Mouse (Mus musculus): Measurements from ENCODE around the gene Gmppa. TPM values are rescaled to one million over a fixed set of nuclear protein-coding genes. Genes with fewer than 3 reads are reported as not detected.

The Gmppa gene
- polyA plus RNA-seq, 1 experiment: not detected

DNA sequence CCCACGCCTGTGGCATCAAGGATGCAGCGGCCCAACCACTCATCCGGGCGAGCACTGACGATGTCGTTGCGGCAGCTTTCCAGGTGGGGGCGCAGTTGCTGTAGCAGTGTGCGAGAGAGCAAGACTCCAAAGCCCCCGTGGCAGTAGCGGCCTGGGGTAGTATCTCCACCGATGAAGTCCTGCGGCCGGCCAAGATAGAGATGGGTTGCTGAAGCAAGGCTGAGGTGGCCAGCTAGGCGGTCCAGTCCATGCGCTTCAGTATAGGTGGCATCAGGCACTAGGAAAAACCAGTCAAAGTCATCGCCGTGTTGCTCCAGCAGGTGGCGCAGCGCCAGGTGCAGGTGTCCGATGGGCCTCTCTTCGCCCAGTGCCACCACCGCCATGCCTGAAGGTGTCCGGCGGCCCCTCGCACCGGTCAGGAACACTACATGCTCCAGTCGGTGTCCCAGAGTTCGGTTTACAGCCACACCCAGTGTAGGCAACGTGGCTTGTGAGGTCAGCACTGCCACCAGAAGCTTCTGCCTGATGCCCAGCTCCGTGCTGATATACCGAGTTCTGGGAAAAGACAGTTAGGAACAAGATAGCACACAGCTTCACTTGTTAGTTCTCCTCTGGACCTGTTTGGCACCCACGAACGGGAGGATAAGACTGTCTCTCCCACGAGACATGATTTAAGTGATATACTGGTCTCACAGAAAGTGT, 41.7 kb downstream of the Gmppa start:
- peak overlapping the region; percentile 42 for H3K4me3 ChIP-seq (ENCODE audit: insufficient read depth, low read depth, low read length)
- H3K27ac ChIP-seq (ENCODE audit: insufficient read depth, low read depth, low read length): no peak overlapping the region
- WGBS: 6% methylated on average over 35 of the region's 35 CpGs
- H3K4me1 ChIP-seq (ENCODE audit: control insufficient read depth, insufficient read depth, low read length): peaks cover 29% of the 10 kb centered on the region
- TF ChIP-seq POLR2A (IDR thresholded peaks at IDR 0.05; ENCODE audit: insufficient read depth, low read depth, low read length) (no peak), CTCF (IDR thresholded peaks at IDR 0.05; ENCODE audit: insufficient read depth, low read depth, low read length) (peak; percentile 99)

DNA sequence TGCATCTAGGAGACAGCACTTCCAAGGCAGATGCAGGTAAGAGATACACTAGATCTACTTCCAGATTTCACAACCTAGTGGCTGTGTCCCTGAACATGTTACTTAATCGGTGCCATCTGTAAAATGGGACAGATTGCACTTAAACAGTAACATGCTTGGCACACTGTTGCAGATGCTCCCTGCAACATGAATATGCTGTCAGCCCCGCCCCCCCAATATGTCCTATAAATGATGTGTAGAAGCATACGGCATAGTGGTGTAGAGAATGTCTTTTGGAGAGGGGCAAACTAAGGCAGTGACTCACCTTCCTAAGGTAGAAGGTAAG, 42.2 kb downstream of the Gmppa start:
- H3K27ac ChIP-seq (ENCODE audit: insufficient read depth, low read depth, low read length): no peak overlapping the region
- 35% methylated on average over 3 of the region's 3 CpGs for WGBS
- no peak for TF ChIP-seq POLR2A (IDR thresholded peaks at IDR 0.05; ENCODE audit: insufficient read depth, low read depth, low read length)
- TF ChIP-seq CTCF (IDR thresholded peaks at IDR 0.05; ENCODE audit: insufficient read depth, low read depth, low read length): no peak
- peaks cover 34% of the 10 kb centered on the region for H3K4me1 ChIP-seq (ENCODE audit: control insufficient read depth, insufficient read depth, low read length)
- H3K4me3 ChIP-seq (ENCODE audit: insufficient read depth, low read depth, low read length): no peak overlapping the region; the same call in 1 of the 2 replicates

DNA sequence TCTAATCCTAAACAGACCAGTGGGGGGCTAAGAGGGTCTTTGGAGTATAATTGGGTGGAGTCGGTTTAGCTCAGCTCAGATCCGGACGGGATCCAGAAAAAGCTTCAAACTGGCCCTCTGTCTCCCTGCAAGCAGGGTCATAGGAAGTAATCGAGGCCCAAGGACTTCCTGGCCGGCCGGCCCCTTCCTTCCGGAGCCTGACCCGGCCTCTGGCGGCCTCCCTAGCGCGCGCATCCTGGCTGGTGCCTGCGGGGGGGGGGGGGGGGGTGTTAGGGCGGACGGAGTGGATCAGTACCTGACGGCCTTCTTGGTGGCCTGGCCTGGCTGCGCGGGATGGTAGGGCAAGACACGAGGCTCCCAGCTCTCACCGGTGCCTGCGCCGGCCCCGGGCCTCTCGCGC, 42.8 kb downstream of the Gmppa start:
- TF ChIP-seq POLR2A (IDR thresholded peaks at IDR 0.05; ENCODE audit: insufficient read depth, low read depth, low read length) (no peak), CTCF (IDR thresholded peaks at IDR 0.05; ENCODE audit: insufficient read depth, low read depth, low read length) (no peak)
- WGBS: under 1% methylated on average over 25 of the region's 25 CpGs

DNA sequence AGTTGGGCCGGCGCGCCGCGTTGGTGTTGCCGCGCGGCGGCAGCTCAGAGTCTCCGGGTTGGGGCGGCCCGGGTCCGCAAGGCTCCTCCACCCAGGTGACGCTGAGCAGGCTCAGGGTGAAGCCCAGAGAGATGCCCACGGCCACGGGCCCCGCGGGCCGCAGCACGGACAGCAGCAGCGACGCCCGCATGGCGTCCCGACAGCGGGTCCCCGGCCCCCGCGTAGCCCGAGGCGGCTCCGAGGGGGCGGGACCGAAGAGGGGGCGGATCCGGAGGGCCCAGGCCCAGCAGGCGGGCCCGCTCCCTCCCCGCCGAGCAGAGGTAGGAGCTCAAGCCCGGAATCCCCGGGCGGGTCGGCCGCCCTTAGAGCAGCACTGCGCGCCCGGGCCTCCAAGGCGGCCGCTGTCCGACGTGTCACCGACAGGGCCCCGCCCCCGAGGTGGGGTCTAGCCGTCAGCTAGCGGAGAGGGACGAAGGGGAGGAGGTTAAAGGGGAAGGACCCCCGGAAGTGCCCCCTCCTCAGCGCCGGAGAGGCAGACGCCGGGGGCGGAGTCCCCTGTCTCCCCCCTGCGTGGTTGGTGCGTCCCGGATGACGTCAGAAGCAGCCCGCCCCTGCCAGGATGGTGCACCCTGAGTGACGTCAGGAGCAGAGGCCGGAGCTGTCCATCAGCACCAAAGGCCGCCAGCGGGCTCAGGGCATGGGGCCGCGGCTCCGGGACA, 43.3 kb downstream of the Gmppa start, which contains the start of the genes Chpf and Tmem198:
TSS of gene Chpf (minus strand) at position 392 of the 719 bp plus-strand sequence.
TSS of gene Tmem198 (plus strand) at position 617 of the 719 bp plus-strand sequence.
- Histone ChIP-seq H3K4me1 (ENCODE audit: control insufficient read depth, insufficient read depth, low read length) (peaks cover 33% of the 10 kb centered on the region), H3K4me3 (ENCODE audit: insufficient read depth, low read depth, low read length) (peak within 1 kb of the TSS; percentile 82), H3K27ac (ENCODE audit: insufficient read depth, low read depth, low read length) (peak within 1 kb of the TSS; percentile 76)
- TF ChIP-seq CTCF (IDR thresholded peaks at IDR 0.05; ENCODE audit: insufficient read depth, low read depth, low read length) (no peak), POLR2A (IDR thresholded peaks at IDR 0.05; ENCODE audit: insufficient read depth, low read depth, low read length) (peak; percentile 73)
- under 1% methylated on average over 76 of the region's 76 CpGs for WGBS

More for the DNA sequence above, 42.8 kb downstream of the Gmppa start:
- Histone ChIP-seq H3K4me3 (ENCODE audit: insufficient read depth, low read depth, low read length) (peak overlapping the region; percentile 82), H3K27ac (ENCODE audit: insufficient read depth, low read depth, low read length) (peak overlapping the region; percentile 76; the same call in 1 of the 2 replicates), H3K4me1 (ENCODE audit: control insufficient read depth, insufficient read depth, low read length) (peaks cover 36% of the 10 kb centered on the region)

DNA sequence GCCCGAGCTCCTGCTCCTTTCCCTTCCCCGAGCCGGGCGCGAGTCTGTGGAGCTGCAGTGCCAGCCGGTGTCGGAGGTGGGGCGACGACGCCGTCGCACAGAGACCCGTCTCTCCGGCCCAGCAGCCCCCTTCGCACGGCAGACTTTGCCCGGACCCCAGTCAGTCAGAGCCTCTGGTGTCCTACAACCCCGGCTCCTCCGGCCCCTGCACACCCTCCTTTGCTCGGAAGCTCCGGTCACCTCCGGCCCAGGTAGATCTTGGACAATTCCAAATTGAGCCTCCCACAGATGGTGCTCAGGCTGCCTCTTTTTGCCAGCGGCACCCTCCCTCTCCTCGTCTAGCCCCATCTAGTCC, 43.9 kb downstream of the Gmppa start:
- TF ChIP-seq POLR2A (IDR thresholded peaks at IDR 0.05; ENCODE audit: insufficient read depth, low read depth, low read length): no peak
- no peak for TF ChIP-seq CTCF (IDR thresholded peaks at IDR 0.05; ENCODE audit: insufficient read depth, low read depth, low read length)
- Histone ChIP-seq H3K4me3 (ENCODE audit: insufficient read depth, low read depth, low read length) (peak overlapping the region; percentile 82), H3K4me1 (ENCODE audit: control insufficient read depth, insufficient read depth, low read length) (peaks cover 31% of the 10 kb centered on the region), H3K27ac (ENCODE audit: insufficient read depth, low read depth, low read length) (peak overlapping the region; percentile 76)
- 1% methylated on average over 24 of the region's 24 CpGs for WGBS

DNA sequence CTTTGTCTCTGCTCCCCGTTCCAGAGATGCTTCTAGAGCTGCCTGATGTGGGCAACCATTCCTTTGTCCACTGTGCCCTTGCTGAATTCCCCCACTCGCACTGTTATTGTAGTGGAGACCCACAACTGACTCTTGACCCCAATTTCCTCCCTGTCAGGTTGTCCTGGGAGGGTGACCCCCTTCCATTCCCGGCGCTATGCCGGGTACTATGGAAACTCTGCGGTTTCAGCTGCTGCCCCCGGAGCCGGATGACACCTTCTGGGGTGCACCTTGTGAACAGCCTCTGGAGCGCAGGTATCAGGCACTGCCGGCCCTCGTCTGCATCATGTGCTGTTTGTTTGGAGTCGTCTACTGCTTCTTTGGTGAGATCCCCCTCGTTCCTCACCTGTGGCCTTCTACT, 44.3 kb downstream of the Gmppa start:
- H3K27ac ChIP-seq (ENCODE audit: insufficient read depth, low read depth, low read length): peak overlapping the region; percentile 76
- TF ChIP-seq CTCF (IDR thresholded peaks at IDR 0.05; ENCODE audit: insufficient read depth, low read depth, low read length): no peak
- 9% methylated on average over 13 of the region's 13 CpGs for WGBS
- H3K4me1 ChIP-seq (ENCODE audit: control insufficient read depth, insufficient read depth, low read length): peaks cover 28% of the 10 kb centered on the region
- peak overlapping the region; percentile 82 for H3K4me3 ChIP-seq (ENCODE audit: insufficient read depth, low read depth, low read length)

DNA sequence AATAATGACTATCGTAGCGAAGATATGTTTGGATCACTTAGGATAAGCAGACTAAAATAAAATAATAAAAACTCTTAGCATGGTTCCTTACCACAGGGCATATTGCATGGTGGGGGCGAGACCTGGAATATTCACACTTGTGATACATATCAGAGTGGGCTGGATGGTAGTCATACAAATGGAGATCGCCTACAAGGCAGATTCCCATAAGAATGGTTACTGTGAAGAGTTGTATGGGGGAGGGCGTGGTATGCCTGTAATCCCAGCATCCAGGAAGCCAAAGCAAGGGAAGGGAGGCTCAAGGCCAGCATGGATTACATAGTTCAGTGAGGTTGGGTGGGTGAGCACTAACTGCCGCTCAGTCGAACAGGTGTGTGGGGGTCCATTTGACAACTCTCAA, 45.0 kb downstream of the Gmppa start:
- TF ChIP-seq CTCF (IDR thresholded peaks at IDR 0.05; ENCODE audit: insufficient read depth, low read depth, low read length) (no peak), POLR2A (IDR thresholded peaks at IDR 0.05; ENCODE audit: insufficient read depth, low read depth, low read length) (no peak)
- H3K27ac ChIP-seq (ENCODE audit: insufficient read depth, low read depth, low read length): no peak overlapping the region
- 0 out of 2 replicates have a peak overlapping the region, but pooled peaks have one; percentile 7 for H3K4me3 ChIP-seq (ENCODE audit: insufficient read depth, low read depth, low read length)
- peaks cover 27% of the 10 kb centered on the region for H3K4me1 ChIP-seq (ENCODE audit: control insufficient read depth, insufficient read depth, low read length)
- WGBS: 73% methylated on average over 7 of the region's 7 CpGs

DNA sequence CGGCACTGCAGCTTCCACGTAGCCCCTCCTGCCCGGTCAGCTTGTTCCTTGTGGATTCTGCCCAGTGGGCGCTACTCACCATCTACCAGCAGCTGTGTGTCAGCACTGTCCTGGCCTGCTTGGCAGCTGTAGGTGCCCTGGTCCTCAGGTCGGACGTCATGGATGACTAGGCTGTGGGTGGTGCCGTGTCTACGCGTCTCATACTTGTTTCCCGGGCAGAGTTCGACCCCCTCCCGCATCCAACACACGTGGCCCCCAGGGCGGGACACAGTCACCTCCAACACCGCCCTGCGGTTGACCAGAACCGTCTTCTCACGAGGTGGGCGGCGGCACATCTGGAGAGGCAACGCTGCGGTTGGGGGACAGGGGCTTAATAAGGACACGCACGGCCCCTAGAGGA, 50.8 kb downstream of the Gmppa start:
- 23% methylated on average over 24 of the region's 24 CpGs for WGBS
- Histone ChIP-seq H3K4me3 (ENCODE audit: insufficient read depth, low read depth, low read length) (no peak overlapping the region; the same call in 1 of the 2 replicates), H3K4me1 (ENCODE audit: control insufficient read depth, insufficient read depth, low read length) (peaks cover 30% of the 10 kb centered on the region), H3K27ac (ENCODE audit: insufficient read depth, low read depth, low read length) (no peak overlapping the region)
- TF ChIP-seq POLR2A (IDR thresholded peaks at IDR 0.05; ENCODE audit: insufficient read depth, low read depth, low read length) (no peak), CTCF (IDR thresholded peaks at IDR 0.05; ENCODE audit: insufficient read depth, low read depth, low read length) (no peak)

DNA sequence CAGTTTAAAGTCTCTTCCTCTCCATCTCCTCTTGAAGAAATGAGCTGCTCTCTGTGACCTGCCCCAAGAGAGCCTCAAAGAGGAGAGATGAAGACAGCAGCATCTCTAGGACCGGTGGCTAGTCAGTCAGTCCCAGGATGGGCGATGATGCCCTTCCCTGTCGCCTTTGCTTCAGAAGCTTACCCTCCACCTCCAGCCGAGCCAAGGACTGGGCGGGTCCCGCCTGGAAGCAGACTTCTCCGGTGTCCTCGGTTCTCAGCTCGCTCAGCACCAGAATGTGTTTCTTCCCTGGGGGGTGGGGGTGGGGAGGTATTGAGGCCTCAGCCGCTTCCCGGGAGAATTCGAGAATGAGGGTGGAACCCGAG, 51.3 kb downstream of the Gmppa start:
- H3K4me3 ChIP-seq (ENCODE audit: insufficient read depth, low read depth, low read length): peak overlapping the region; percentile 56
- H3K27ac ChIP-seq (ENCODE audit: insufficient read depth, low read depth, low read length): no peak overlapping the region
- WGBS: 3% methylated on average over 13 of the region's 13 CpGs
- peaks cover 30% of the 10 kb centered on the region for H3K4me1 ChIP-seq (ENCODE audit: control insufficient read depth, insufficient read depth, low read length)
- TF ChIP-seq POLR2A (IDR thresholded peaks at IDR 0.05; ENCODE audit: insufficient read depth, low read depth, low read length) (no peak), CTCF (IDR thresholded peaks at IDR 0.05; ENCODE audit: insufficient read depth, low read depth, low read length) (no peak)
